8 mouse cellular contexts compared by ENCODE assay signal in the genomic region with DNA sequence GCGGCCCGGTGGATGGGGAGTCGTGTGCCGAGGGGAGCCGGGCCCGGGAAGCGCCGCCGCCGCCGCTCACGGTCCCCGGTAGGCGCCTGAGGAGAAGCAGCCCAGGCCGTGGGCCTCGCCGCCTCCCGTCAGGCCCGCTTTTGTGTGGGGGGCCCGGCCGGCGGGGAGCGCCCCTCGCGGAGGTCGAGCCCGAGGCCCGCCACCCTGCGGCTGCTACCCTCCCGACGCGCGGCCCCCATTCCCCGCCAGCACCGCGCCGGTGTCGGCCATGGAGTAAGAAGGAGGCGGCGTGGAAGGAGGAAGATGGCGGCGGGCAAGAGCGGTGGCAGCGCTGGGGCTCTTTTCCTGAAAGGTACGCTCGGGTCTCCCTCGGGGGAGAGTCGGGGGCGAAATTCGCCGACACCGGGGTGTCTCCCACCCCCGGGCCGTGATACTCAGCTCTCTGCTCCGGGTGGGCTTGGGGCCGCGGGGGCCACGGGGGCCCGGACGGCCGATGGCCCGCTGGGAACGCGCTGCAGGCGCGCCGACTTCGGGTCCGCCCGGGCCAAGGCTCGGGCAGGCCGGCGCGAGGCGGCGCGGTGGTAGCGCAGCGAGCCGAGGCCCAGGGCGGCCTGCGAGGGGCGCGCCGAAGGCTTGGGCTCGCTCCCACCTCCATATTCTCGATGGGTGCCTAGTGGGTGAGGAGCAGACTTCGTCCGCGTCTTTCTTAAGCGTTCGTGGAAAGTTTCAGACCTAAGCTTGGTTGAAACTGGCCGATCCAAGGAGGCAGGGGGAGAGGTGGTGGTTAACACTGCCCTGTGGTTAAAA. TPM values are rescaled to one million over a fixed set of nuclear protein-coding genes. Genes with fewer than 3 reads are reported as not detected.
DNase-seq lines count a peak whose midpoint lies in the region; ATAC-seq and TF ChIP-seq lines count a peak whose summit lies in the region.

No protein-coding gene starts in this region.

- TF ChIP-seq CTCF in bone marrow macrophage, adult 2 months (IDR thresholded peaks at IDR 0.05; ENCODE audit: low read depth, low read length), result no peak
- TF ChIP-seq CTCF in embryonic fibroblast, embryonic 13.5 days (IDR thresholded peaks at IDR 0.05; ENCODE audit: borderline replicate concordance, insufficient read depth, low read length), result no peak
- TF ChIP-seq CTCF in liver, adult 2 months (IDR thresholded peaks at IDR 0.05; ENCODE audit: low read depth, low read length), result 0 out of 2 replicates have a peak, but pooled peaks have one; percentile 7

- no peaks in the 10 kb centered on the region for H3K36me3 ChIP-seq in heart, embryonic 11.5 days (ENCODE audit: control insufficient read depth, insufficient read depth, low read length)
- H3K36me3 ChIP-seq in kidney, embryonic 15.5 days, result no peaks in the 10 kb centered on the region
- no peaks in the 10 kb centered on the region for H3K36me3 ChIP-seq in liver, adult 2 months (ENCODE audit: control insufficient read depth, insufficient read depth, low read length)

- peaks cover 21% of the 10 kb centered on the region for H3K79me2 ChIP-seq in liver, adult 2 months (ENCODE audit: control insufficient read depth, insufficient read depth, low read length)

- H3K4me3 ChIP-seq in bone marrow macrophage, adult 2 months (ENCODE audit: insufficient read depth, low read length), result peak overlapping the region; percentile 96
- H3K4me3 ChIP-seq in embryonic fibroblast, embryonic 13.5 days (ENCODE audit: insufficient read depth, low read length), result peak overlapping the region; percentile 89
- peak overlapping the region; percentile 90 for H3K4me3 ChIP-seq in heart, embryonic 11.5 days (ENCODE audit: low read depth, low read length)
- H3K4me3 ChIP-seq in kidney, embryonic 15.5 days (replicated peaks), result peak overlapping the region; percentile 77
- peak overlapping the region; percentile 99 for H3K4me3 ChIP-seq in liver, adult 2 months (ENCODE audit: insufficient read depth, low read depth, low read length)

- peak overlapping the region; percentile 69 for H3K27ac ChIP-seq in bone marrow macrophage, adult 2 months (ENCODE audit: insufficient read depth, low read depth, low read length)
- H3K27ac ChIP-seq in embryonic fibroblast, embryonic 13.5 days (ENCODE audit: insufficient read depth, low read length), result peak overlapping the region; percentile 81
- peak overlapping the region; percentile 100 for H3K27ac ChIP-seq in heart, embryonic 11.5 days (ENCODE audit: low read depth, low read length)
- peak overlapping the region; percentile 100 for H3K27ac ChIP-seq in kidney, embryonic 15.5 days
- H3K27ac ChIP-seq in liver, adult 2 months (replicated peaks; ENCODE audit: insufficient read depth, low read depth, low read length), result peak overlapping the region; percentile 87

- WGBS in heart, embryonic 11.5 days (ENCODE audit: insufficient replicate concordance), result under 1% methylated on average over 91 of the region's 93 CpGs
- under 1% methylated on average over 93 of the region's 93 CpGs for whole genome bisulfite sequencing in kidney, embryonic 15.5 days
- 1% methylated on average over 87 of the region's 93 CpGs for WGBS in liver, adult 2 months

- no peaks in the 10 kb centered on the region for H3K9me3 ChIP-seq in heart, embryonic 11.5 days (replicated peaks; ENCODE audit: control insufficient read depth, low read length)
- peaks cover 2% of the 10 kb centered on the region; the same call in 1 of the 2 replicates for H3K9me3 ChIP-seq in kidney, embryonic 15.5 days (replicated peaks)

- TF ChIP-seq POLR2A in bone marrow macrophage, adult 2 months (IDR thresholded peaks at IDR 0.05; ENCODE audit: borderline replicate concordance, low read depth, low read length), result no peak
- no peak for TF ChIP-seq POLR2A in embryonic fibroblast, embryonic 13.5 days (IDR thresholded peaks at IDR 0.05; ENCODE audit: low read depth, low read length)
- TF ChIP-seq POLR2A in liver, adult 2 months (IDR thresholded peaks at IDR 0.05; ENCODE audit: extremely low read depth, insufficient read depth, low read length), result no peak

- peak; percentile 64 for DNase-seq in A20 (ENCODE audit: low read depth, low spot score)
- DNase-seq in liver, adult 2 months (ENCODE audit: extremely low read depth, low read depth, low spot score), result no peak
- DNase-seq in monocyte, adult 2 months (ENCODE audit: low read depth in 1 of 2, low spot score in 2 of 2), result peak; percentile 20 to 64
- DNase-seq in spleen, postnatal 10 days (ENCODE audit: low spot score in 2 of 2), result peak; percentile 77 to 90

- no peaks in the 10 kb centered on the region for H3K27me3 ChIP-seq in heart, embryonic 11.5 days (ENCODE audit: control insufficient read depth, insufficient read depth, low read length)
- no peaks in the 10 kb centered on the region for H3K27me3 ChIP-seq in kidney, embryonic 15.5 days
- H3K27me3 ChIP-seq in liver, adult 2 months (ENCODE audit: control insufficient read depth, insufficient read depth, low read length), result no peaks in the 10 kb centered on the region

- peak; percentile 79 for ATAC-seq in heart, embryonic 11.5 days (replicated peaks; ENCODE audit: insufficient number of reproducible peaks, low FRiP score, low TSS enrichment)
- peak; percentile 87 for ATAC-seq in kidney, embryonic 15.5 days (replicated peaks; ENCODE audit: low FRiP score)

- peaks cover 19% of the 10 kb centered on the region for H3K4me1 ChIP-seq in bone marrow macrophage, adult 2 months (ENCODE audit: control insufficient read depth, insufficient read depth, low read length)
- H3K4me1 ChIP-seq in embryonic fibroblast, embryonic 13.5 days (ENCODE audit: control insufficient read depth, insufficient read depth, low read length), result no peaks in the 10 kb centered on the region; the same call in 1 of the 2 replicates
- peaks cover 22% of the 10 kb centered on the region for H3K4me1 ChIP-seq in heart, embryonic 11.5 days (ENCODE audit: control insufficient read depth, insufficient read depth, low read length)
- peaks cover 30% of the 10 kb centered on the region for H3K4me1 ChIP-seq in kidney, embryonic 15.5 days
- H3K4me1 ChIP-seq in liver, adult 2 months (ENCODE audit: control insufficient read depth, insufficient read depth, low read length), result peaks cover 8% of the 10 kb centered on the region; the same call in 1 of the 2 replicates

- peak overlapping the region; percentile 98 for H3K9ac ChIP-seq in heart, embryonic 11.5 days (ENCODE audit: low read depth, low read length)
- peak overlapping the region; percentile 98 for H3K9ac ChIP-seq in kidney, embryonic 15.5 days
- H3K9ac ChIP-seq in liver, adult 2 months (ENCODE audit: low read depth, low read length), result peak overlapping the region; percentile 97

- peak overlapping the region; percentile 65 for H3K4me2 ChIP-seq in heart, embryonic 11.5 days
- H3K4me2 ChIP-seq in kidney, embryonic 15.5 days, result peak overlapping the region; percentile 64

RNA-seq across cellular contexts. Expression of a gene that starts 0.7 kb away (rescaled TPM):
- 42.4 and 42.7 TPM in 2 replicates for polyA plus RNA-seq in bone marrow macrophage, adult 2 months (2012; ENCODE audit: insufficient read depth, insufficient read length, missing spikeins)
- 113 and 129 TPM in 2 replicates for polyA plus RNA-seq in embryonic fibroblast, embryonic 13.5 days (2011; ENCODE audit: insufficient read length, low read depth, missing spikeins)
- 45.3 and 52.6 TPM in 2 replicates for polyA plus RNA-seq in heart, embryonic 11.5 days (2014; fragmentation: Nextera tagmentation; extraction: Ambion mirVana)
- polyA plus RNA-seq in kidney, embryonic 15.5 days (2015; fragmentation: Nextera tagmentation; extraction: Ambion mirVana), result 50.2 and 50.7 TPM in 2 replicates
- 44.0 and 44.8 TPM in 2 replicates for total RNA-seq in liver, adult 2 months (2014; rRNA removed)
- 6.7 and 7.8 TPM in 2 replicates for polyA plus RNA-seq in liver, adult 2 months (2012; rRNA removed)

RNA-seq across cellular contexts. Expression of a gene that starts 54.8 kb away (rescaled TPM):
- not detected in 2 replicates for polyA plus RNA-seq in bone marrow macrophage, adult 2 months (2012; ENCODE audit: insufficient read depth, insufficient read length, missing spikeins)
- polyA plus RNA-seq in embryonic fibroblast, embryonic 13.5 days (2011; ENCODE audit: insufficient read length, low read depth, missing spikeins), result 0.23 and 0.52 TPM in 2 replicates
- polyA plus RNA-seq in heart, embryonic 11.5 days (2014; fragmentation: Nextera tagmentation; extraction: Ambion mirVana), result 17.0 and 19.8 TPM in 2 replicates
- polyA plus RNA-seq in kidney, embryonic 15.5 days (2015; fragmentation: Nextera tagmentation; extraction: Ambion mirVana), result 5.8 and 6.5 TPM in 2 replicates
- 0.47 and 1.2 TPM in 2 replicates for total RNA-seq in liver, adult 2 months (2014; rRNA removed)
- polyA plus RNA-seq in liver, adult 2 months (2012; rRNA removed), result 0.10 and 0.15 TPM in 2 replicates
